Mouse (Mus musculus) stomach, embryonic 16.5 days (tissue): ENCODE data around the gene H2-M10.3. TPM values are rescaled to one million over a fixed set of nuclear protein-coding genes. Genes with fewer than 3 reads are reported as not detected.

Experiments
- ATAC-seq: fragments of 200-750 bp; cut with Nextera tagmentation; 2 replicates; pipeline ENCODE4 v1.8.0; 2017; ENCODE audit warnings: moderate number of reproducible peaks, moderate TSS enrichment; ENCODE audit not compliant: insufficient read depth, low FRiP score
- H3K27ac ChIP-seq: fragments of 300-500 bp; sonication (generic); 2 replicates; pipeline ENCODE4 v1.5.1; 2014; ENCODE audit warnings: low read length
- H3K27me3 ChIP-seq: fragments of 300-500 bp; sonication (generic); 2 replicates; pipeline ENCODE4 v1.6.1; 2014; ENCODE audit warnings: low read length, control low read depth, mixed read lengths; ENCODE audit not compliant: control insufficient read depth, insufficient read depth
- H3K36me3 ChIP-seq: fragments of 300-500 bp; sonication (generic); 2 replicates; pipeline ENCODE4 v1.6.1; 2014; ENCODE audit warnings: low read length; ENCODE audit not compliant: control insufficient read depth, insufficient read depth
- H3K4me1 ChIP-seq: fragments of 300-500 bp; sonication (generic); 2 replicates; pipeline ENCODE4 v1.6.1; 2014; ENCODE audit warnings: low read length, control low read depth, mixed read lengths; ENCODE audit not compliant: control insufficient read depth, insufficient read depth
- H3K4me2 ChIP-seq: fragments of 300-500 bp; sonication (generic); 2 replicates; pipeline ENCODE4 v1.6.1; 2014; ENCODE audit warnings: low read depth, low read length, mixed read lengths
- H3K4me3 ChIP-seq: fragments of 300-500 bp; sonication (generic); replicated peaks from 2 replicates; pipeline ENCODE4 v1.5.1; 2014; ENCODE audit warnings: mild to moderate bottlenecking, low read length
- H3K9ac ChIP-seq: fragments of 300-500 bp; sonication (generic); 2 replicates; pipeline ENCODE4 v1.6.1; 2014; ENCODE audit warnings: low read length
- H3K9me3 ChIP-seq: fragments of 300-500 bp; sonication (generic); replicated peaks from 2 replicates; pipeline ENCODE4 v1.6.1; 2016; ENCODE audit warnings: low read length, control low read depth; ENCODE audit not compliant: control insufficient read depth
- WGBS: fragments of 180-500 bp; shearing (Covaris S2); extraction: QIAGEN DNeasy Blood & Tissue Kit; methylation state at CpG from one replicate; pipeline ENCODE4 v1.1.7; 2014; 5-methylcytosine and 5-hydroxymethylcytosine counted together
- polyA plus RNA-seq: library from polyadenylated mRNA; unstranded; fragments of >200 nt; fragmentation: Nextera tagmentation; extraction: Ambion mirVana; gene quantifications from 2 replicates; pipeline ENCODE4 v1.2.1, GENCODE M21; 2015

The H2-M10.3 gene
- polyA plus RNA-seq, 1 experiment from 2014 or later, result not detected

- no peaks in the 10 kb centered on the region for H3K4me1 ChIP-seq
- H3K4me2 ChIP-seq, result peak overlapping the region; percentile 74
- no peaks in the 10 kb centered on the region for H3K9me3 ChIP-seq
- H3K4me3 ChIP-seq, result peak overlapping the region; percentile 53
- no peaks in the 10 kb centered on the region for H3K36me3 ChIP-seq
- ATAC-seq, result no peak
- H3K27me3 ChIP-seq, result no peaks in the 10 kb centered on the region
- H3K27ac ChIP-seq, result no peak overlapping the region
- no peak overlapping the region; the same call in 1 of the 2 replicates for H3K9ac ChIP-seq
- 29% methylated on average over 5 of the region's 5 CpGs for WGBS
Observed at GRCm38 (mm10) chr17:36315689-36316253, 52.4 kb downstream of the H2-M10.3 start.

GRCm38 (mm10) chr17:36315041-36315688, 53.1 kb downstream of the H2-M10.3 start:
- Histone ChIP-seq H3K9ac (peak overlapping the region; percentile 65), H3K27ac (no peak overlapping the region; the same call in 1 of the 2 replicates), H3K4me2 (peak overlapping the region; percentile 74), H3K27me3 (no peaks in the 10 kb centered on the region), H3K4me3 (peak overlapping the region; percentile 53), H3K4me1 (no peaks in the 10 kb centered on the region), H3K9me3 (no peaks in the 10 kb centered on the region), H3K36me3 (no peaks in the 10 kb centered on the region)
- ATAC-seq, result peak; percentile 53; the same call in 1 of the 2 replicates
- WGBS, result 0% methylated on average over 19 of the region's 19 CpGs

Other genes with a start within 250 kb of the H2-M10.3 start
- not detected in 2 replicates for gene Gm19684, start 246.7 kb downstream of the H2-M10.3 start, polyA plus RNA-seq
- 0.34 TPM in 1 of 2 replicates, not detected in the other for gene Gm7030, start 239.0 kb downstream of the H2-M10.3 start, polyA plus RNA-seq
- gene Gm8909, start 199.9 kb downstream of the H2-M10.3 start, polyA plus RNA-seq, result 0.42 and 0.45 TPM in 2 replicates
- gene H2-T3, start 178.1 kb downstream of the H2-M10.3 start, polyA plus RNA-seq, result 3.4 and 4.0 TPM in 2 replicates
- gene Rpp21, start 110.3 kb downstream of the H2-M10.3 start, polyA plus RNA-seq, result 112 and 116 TPM in 2 replicates
- gene Trim39, start 96.2 kb downstream of the H2-M10.3 start, polyA plus RNA-seq, result 12.8 and 16.2 TPM in 2 replicates
- gene H2-M10.2, start 81.9 kb downstream of the H2-M10.3 start, polyA plus RNA-seq, result not detected in 2 replicates
- not detected in 2 replicates for gene H2-M10.1, start 42.3 kb downstream of the H2-M10.3 start, polyA plus RNA-seq
- not detected in 2 replicates for gene H2-M10.4, start 93.9 kb upstream of the H2-M10.3 start, polyA plus RNA-seq
- not detected in 2 replicates for gene H2-M11, start 178.7 kb upstream of the H2-M10.3 start, polyA plus RNA-seq